Mouse (Mus musculus): ENCODE results near the gene Tomm5. TPM values are rescaled to one million over a fixed set of nuclear protein-coding genes. Genes with fewer than 3 reads are reported as not detected.

Gene Tomm5
- polyA plus RNA-seq (2014; fragmentation: Nextera tagmentation; extraction: Ambion mirVana) = 240 and 250 TPM in 2 replicates

DNA sequence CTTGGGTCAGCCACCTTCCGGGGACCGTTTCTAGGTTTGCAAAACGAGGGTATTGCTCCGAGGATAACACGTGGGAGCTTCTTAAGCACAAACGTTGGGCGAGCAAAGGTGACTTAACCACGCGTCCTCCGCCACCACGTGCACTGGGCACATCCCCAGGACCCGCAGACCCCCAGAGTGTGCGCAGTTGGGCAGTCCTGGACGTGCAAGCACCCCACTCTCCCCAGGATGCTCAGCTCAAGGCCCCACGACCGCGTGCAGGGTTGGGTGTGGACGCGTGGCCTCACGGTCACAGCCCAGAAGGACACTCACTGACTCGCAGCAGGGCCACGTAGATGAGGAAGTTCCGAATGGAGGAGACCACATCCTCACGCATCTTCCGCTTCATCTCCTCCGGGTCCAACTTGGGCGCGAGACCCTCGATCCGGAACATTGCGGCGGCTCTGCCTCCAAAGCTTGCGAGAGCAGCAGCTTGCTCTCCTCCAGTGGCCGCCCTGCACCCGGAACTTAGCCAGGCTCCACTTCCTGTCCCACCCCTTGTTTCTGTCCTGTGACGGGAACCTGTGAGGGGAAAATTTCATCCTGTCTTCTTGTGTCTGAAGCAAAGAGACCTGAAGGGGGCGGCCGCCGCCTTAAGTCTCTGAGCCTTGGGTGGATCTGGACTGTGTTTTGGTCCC lies at the start of gene Tomm5:
Gene Tomm5 (minus strand): TSS at position 514 of the 677 bp plus-strand sequence.
- Histone ChIP-seq H3K4me3 (ENCODE audit: low read depth, low read length) (peak within 1 kb of the TSS; percentile 86), H3K27ac (replicated peaks; ENCODE audit: low read depth, low read length) (peak within 1 kb of the TSS; percentile 40; the same call in 1 of the 2 replicates), H3K4me2 (ENCODE audit: low read depth, low read length) (peak within 1 kb of the TSS; percentile 85), H3K9me3 (ENCODE audit: control insufficient read depth, low read length) (no peaks in the 10 kb centered on the region), H3K27me3 (replicated peaks; ENCODE audit: control insufficient read depth, insufficient read depth, low read length) (no peaks in the 10 kb centered on the region), H3K36me3 (ENCODE audit: control insufficient read depth, insufficient read depth, low read length) (peaks cover 19% of the 10 kb centered on the region; the same call in 1 of the 2 replicates), H3K4me1 (ENCODE audit: control insufficient read depth, insufficient read depth, low read length) (peaks cover 8% of the 10 kb centered on the region), H3K9ac (ENCODE audit: low read depth, low read length) (peak within 1 kb of the TSS; percentile 85)
- DNase-seq (ENCODE audit: low spot score) (peak; percentile 97), ATAC-seq (ENCODE audit: low read depth) (peak; percentile 99)
- WGBS = under 1% methylated on average over 36 of the region's 39 CpGs

DNA sequence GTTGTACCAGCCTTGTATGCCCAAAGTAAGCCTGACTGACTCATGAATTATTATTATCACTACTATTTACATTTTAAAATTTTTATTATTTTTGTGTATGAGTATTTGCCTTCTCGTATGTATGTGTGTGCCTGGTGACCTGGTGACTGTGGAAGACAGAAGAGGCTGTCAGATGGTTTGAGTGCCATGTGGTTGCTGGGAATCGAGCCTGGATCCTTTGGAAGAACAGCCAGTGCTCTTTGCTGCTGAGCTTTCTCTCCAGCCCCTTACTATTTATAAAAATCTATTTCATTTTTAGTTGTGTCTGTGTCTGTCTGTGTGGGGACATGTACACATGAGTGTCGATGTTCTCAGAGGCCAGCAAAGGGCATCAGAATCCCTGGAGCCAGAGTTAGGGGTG lies 48.5 kb upstream of the Tomm5 start:
- 69% methylated on average over 3 of the region's 3 CpGs for WGBS

GRCm38 (mm10) chr4:45143005-45143404 lies 35.1 kb upstream of the Tomm5 start:
- Histone ChIP-seq H3K27me3 (replicated peaks; ENCODE audit: control insufficient read depth, insufficient read depth, low read length) (no peaks in the 10 kb centered on the region), H3K36me3 (ENCODE audit: control insufficient read depth, insufficient read depth, low read length) (no peaks in the 10 kb centered on the region), H3K9me3 (ENCODE audit: control insufficient read depth, low read length) (no peaks in the 10 kb centered on the region), H3K4me2 (ENCODE audit: low read depth, low read length) (no peak overlapping the region), H3K4me1 (ENCODE audit: control insufficient read depth, insufficient read depth, low read length) (no peaks in the 10 kb centered on the region; the same call in 1 of the 2 replicates), H3K4me3 (ENCODE audit: low read depth, low read length) (no peak overlapping the region), H3K27ac (replicated peaks; ENCODE audit: low read depth, low read length) (no peak overlapping the region), H3K9ac (ENCODE audit: low read depth, low read length) (no peak overlapping the region)
- 58% methylated on average over 8 of the region's 8 CpGs for WGBS
- no peak; the same call in 1 of the 2 replicates for ATAC-seq (ENCODE audit: low read depth)
- DNase-seq (ENCODE audit: low spot score) = no peak

More for the DNA sequence above, 48.5 kb upstream of the Tomm5 start:
- Histone ChIP-seq H3K36me3 (ENCODE audit: control insufficient read depth, insufficient read depth, low read length) (no peaks in the 10 kb centered on the region), H3K9me3 (ENCODE audit: control insufficient read depth, low read length) (no peaks in the 10 kb centered on the region), H3K27me3 (replicated peaks; ENCODE audit: control insufficient read depth, insufficient read depth, low read length) (no peaks in the 10 kb centered on the region), H3K9ac (ENCODE audit: low read depth, low read length) (no peak overlapping the region), H3K4me3 (ENCODE audit: low read depth, low read length) (no peak overlapping the region), H3K27ac (replicated peaks; ENCODE audit: low read depth, low read length) (no peak overlapping the region), H3K4me1 (ENCODE audit: control insufficient read depth, insufficient read depth, low read length) (no peaks in the 10 kb centered on the region), H3K4me2 (ENCODE audit: low read depth, low read length) (no peak overlapping the region)
- DNase-seq (ENCODE audit: low spot score) = no peak
- ATAC-seq (ENCODE audit: low read depth) = no peak

DNA sequence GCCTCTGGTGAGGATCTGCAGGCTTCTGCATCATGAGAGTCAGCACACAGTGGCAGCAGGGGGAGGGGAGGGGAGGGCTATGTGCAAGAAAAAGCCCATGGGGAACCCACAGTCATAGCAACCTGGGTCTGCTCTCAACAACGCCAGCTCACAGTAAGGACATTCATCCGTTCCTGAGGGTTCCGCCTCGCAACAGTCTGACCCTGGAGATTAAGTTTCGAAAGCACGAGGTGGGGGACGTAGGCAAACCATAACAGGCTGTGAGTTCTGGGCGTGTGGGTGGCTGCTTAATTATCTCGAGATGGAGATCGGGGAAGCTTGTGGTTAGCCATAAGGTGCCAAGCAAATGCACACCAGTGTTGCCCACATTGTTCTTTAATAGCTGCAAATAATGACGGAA lies 34.5 kb upstream of the Tomm5 start:
- Histone ChIP-seq H3K9ac (ENCODE audit: low read depth, low read length) (no peak overlapping the region), H3K4me3 (ENCODE audit: low read depth, low read length) (no peak overlapping the region), H3K4me1 (ENCODE audit: control insufficient read depth, insufficient read depth, low read length) (no peaks in the 10 kb centered on the region; the same call in 1 of the 2 replicates), H3K27ac (replicated peaks; ENCODE audit: low read depth, low read length) (no peak overlapping the region), H3K4me2 (ENCODE audit: low read depth, low read length) (peak overlapping the region; percentile 13; the same call in 1 of the 2 replicates), H3K36me3 (ENCODE audit: control insufficient read depth, insufficient read depth, low read length) (no peaks in the 10 kb centered on the region), H3K9me3 (ENCODE audit: control insufficient read depth, low read length) (no peaks in the 10 kb centered on the region), H3K27me3 (replicated peaks; ENCODE audit: control insufficient read depth, insufficient read depth, low read length) (no peaks in the 10 kb centered on the region)
- 28% methylated on average over 11 of the region's 11 CpGs for WGBS
- ATAC-seq (ENCODE audit: low read depth) (peak; percentile 74), DNase-seq (ENCODE audit: low spot score) (peak; percentile 65)

GRCm38 (mm10) chr4:45141835-45142234 lies 33.9 kb upstream of the Tomm5 start:
- WGBS = 54% methylated on average over 5 of the region's 5 CpGs
- H3K4me2 ChIP-seq (ENCODE audit: low read depth, low read length) = no peak overlapping the region

GRCm38 (mm10) chr4:45137636-45138035 lies 29.7 kb upstream of the Tomm5 start:
- no peak overlapping the region for H3K9ac ChIP-seq (ENCODE audit: low read depth, low read length)
- H3K4me1 ChIP-seq (ENCODE audit: control insufficient read depth, insufficient read depth, low read length) = no peaks in the 10 kb centered on the region
- H3K4me3 ChIP-seq (ENCODE audit: low read depth, low read length) = no peak overlapping the region
- no peaks in the 10 kb centered on the region for H3K36me3 ChIP-seq (ENCODE audit: control insufficient read depth, insufficient read depth, low read length)
- ATAC-seq (ENCODE audit: low read depth) (no peak), DNase-seq (ENCODE audit: low spot score) (no peak)
- no peak overlapping the region for H3K27ac ChIP-seq (replicated peaks; ENCODE audit: low read depth, low read length)
- no peaks in the 10 kb centered on the region for H3K27me3 ChIP-seq (replicated peaks; ENCODE audit: control insufficient read depth, insufficient read depth, low read length)
- no peaks in the 10 kb centered on the region for H3K9me3 ChIP-seq (ENCODE audit: control insufficient read depth, low read length)
- no peak overlapping the region for H3K4me2 ChIP-seq (ENCODE audit: low read depth, low read length)
- 22% methylated on average over 4 of the region's 4 CpGs for WGBS

More at GRCm38 (mm10) chr4:45141835-45142234, 33.9 kb upstream of the Tomm5 start:
- Histone ChIP-seq H3K36me3 (ENCODE audit: control insufficient read depth, insufficient read depth, low read length) (no peaks in the 10 kb centered on the region), H3K27ac (replicated peaks; ENCODE audit: low read depth, low read length) (no peak overlapping the region), H3K9ac (ENCODE audit: low read depth, low read length) (no peak overlapping the region), H3K27me3 (replicated peaks; ENCODE audit: control insufficient read depth, insufficient read depth, low read length) (no peaks in the 10 kb centered on the region), H3K4me1 (ENCODE audit: control insufficient read depth, insufficient read depth, low read length) (no peaks in the 10 kb centered on the region; the same call in 1 of the 2 replicates), H3K4me3 (ENCODE audit: low read depth, low read length) (no peak overlapping the region), H3K9me3 (ENCODE audit: control insufficient read depth, low read length) (no peaks in the 10 kb centered on the region)
- DNase-seq (ENCODE audit: low spot score) = no peak
- ATAC-seq (ENCODE audit: low read depth) = no peak

GRCm38 (mm10) chr4:45134471-45134870 lies 26.6 kb upstream of the Tomm5 start:
- no peak for ATAC-seq (ENCODE audit: low read depth)
- no peaks in the 10 kb centered on the region for H3K36me3 ChIP-seq (ENCODE audit: control insufficient read depth, insufficient read depth, low read length)

GRCm38 (mm10) chr4:45131021-45131420 lies 23.1 kb upstream of the Tomm5 start:
- ATAC-seq (ENCODE audit: low read depth) (no peak), DNase-seq (ENCODE audit: low spot score) (no peak)
- H3K9me3 ChIP-seq (ENCODE audit: control insufficient read depth, low read length) = no peaks in the 10 kb centered on the region
- no peak overlapping the region for H3K4me3 ChIP-seq (ENCODE audit: low read depth, low read length)
- H3K4me2 ChIP-seq (ENCODE audit: low read depth, low read length) = no peak overlapping the region
- WGBS = 65% methylated on average over 4 of the region's 4 CpGs
- no peak overlapping the region for H3K27ac ChIP-seq (replicated peaks; ENCODE audit: low read depth, low read length)
- H3K27me3 ChIP-seq (replicated peaks; ENCODE audit: control insufficient read depth, insufficient read depth, low read length) = no peaks in the 10 kb centered on the region
- H3K4me1 ChIP-seq (ENCODE audit: control insufficient read depth, insufficient read depth, low read length) = no peaks in the 10 kb centered on the region
- H3K36me3 ChIP-seq (ENCODE audit: control insufficient read depth, insufficient read depth, low read length) = no peaks in the 10 kb centered on the region
- no peak overlapping the region for H3K9ac ChIP-seq (ENCODE audit: low read depth, low read length)

More at GRCm38 (mm10) chr4:45134471-45134870, 26.6 kb upstream of the Tomm5 start:
- Histone ChIP-seq H3K4me3 (ENCODE audit: low read depth, low read length) (no peak overlapping the region), H3K4me2 (ENCODE audit: low read depth, low read length) (no peak overlapping the region), H3K27me3 (replicated peaks; ENCODE audit: control insufficient read depth, insufficient read depth, low read length) (no peaks in the 10 kb centered on the region), H3K9ac (ENCODE audit: low read depth, low read length) (no peak overlapping the region), H3K27ac (replicated peaks; ENCODE audit: low read depth, low read length) (no peak overlapping the region), H3K4me1 (ENCODE audit: control insufficient read depth, insufficient read depth, low read length) (no peaks in the 10 kb centered on the region), H3K9me3 (ENCODE audit: control insufficient read depth, low read length) (no peaks in the 10 kb centered on the region)
- no peak for DNase-seq (ENCODE audit: low spot score)
- WGBS = 81% methylated on average over 8 of the region's 8 CpGs

DNA sequence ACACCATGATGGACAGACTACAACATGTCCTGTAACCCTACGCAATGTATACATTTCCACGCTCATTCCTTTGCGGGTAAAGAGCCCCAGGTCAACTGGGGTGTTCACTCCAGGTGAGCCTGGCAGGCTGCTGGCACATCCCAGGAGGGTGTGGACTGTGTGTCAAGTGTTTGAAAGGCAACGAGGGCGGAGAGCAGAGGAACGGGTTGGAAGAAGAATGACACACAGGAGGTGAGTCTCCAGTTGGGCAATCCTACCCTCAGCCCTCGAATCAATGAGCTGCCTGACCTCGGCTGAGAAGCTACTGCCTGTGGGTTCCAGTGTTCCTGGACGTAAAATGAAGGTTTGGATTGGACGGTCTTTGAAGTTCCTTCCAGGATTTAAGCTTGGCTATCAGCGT lies 13.4 kb upstream of the Tomm5 start:
- Histone ChIP-seq H3K9me3 (ENCODE audit: control insufficient read depth, low read length) (no peaks in the 10 kb centered on the region), H3K4me1 (ENCODE audit: control insufficient read depth, insufficient read depth, low read length) (no peaks in the 10 kb centered on the region), H3K36me3 (ENCODE audit: control insufficient read depth, insufficient read depth, low read length) (no peaks in the 10 kb centered on the region), H3K4me3 (ENCODE audit: low read depth, low read length) (no peak overlapping the region), H3K27me3 (replicated peaks; ENCODE audit: control insufficient read depth, insufficient read depth, low read length) (no peaks in the 10 kb centered on the region), H3K27ac (replicated peaks; ENCODE audit: low read depth, low read length) (no peak overlapping the region), H3K4me2 (ENCODE audit: low read depth, low read length) (no peak overlapping the region), H3K9ac (ENCODE audit: low read depth, low read length) (no peak overlapping the region)
- 84% methylated on average over 11 of the region's 11 CpGs for WGBS
- ATAC-seq (ENCODE audit: low read depth) = no peak
- DNase-seq (ENCODE audit: low spot score) = no peak

All from embryonic facial prominence, embryonic 14.5 days (tissue).